In the genomic region with DNA sequence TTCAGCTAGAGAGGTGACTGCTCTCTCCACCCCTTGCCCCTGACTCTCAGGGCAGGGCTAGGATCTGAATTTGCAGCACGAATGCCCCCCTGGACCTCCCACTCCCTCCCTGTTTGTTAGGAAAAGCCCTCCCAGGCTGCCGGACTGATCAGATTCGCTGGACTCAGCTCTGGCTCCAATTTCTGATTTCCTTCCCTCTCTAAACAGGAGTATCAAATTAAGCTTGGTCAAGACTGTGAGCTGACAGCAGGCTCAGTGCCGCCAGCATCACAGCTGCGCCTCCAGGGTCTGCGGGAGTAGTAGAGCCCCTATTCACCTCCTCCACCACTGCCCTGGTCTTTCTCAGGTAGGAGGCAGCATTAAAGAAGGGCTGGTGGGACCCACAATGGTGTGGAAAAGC, we compare ENCODE assay signal across 25 mouse cellular contexts.
A peak's percentile ranks its signal among the peaks of the same experiment; 100 is the strongest.
DNase-seq lines count a peak whose midpoint lies in the region; ATAC-seq and TF ChIP-seq lines count a peak whose summit lies in the region.
"Had no signal": no experiment of that assay in that cellular context is flagged by ENCODE, and none has a peak within 500 bp of the region (broad histone marks: within the 10 kb centered on the region; RNA-seq: fewer than 3 reads in every experiment).

No protein-coding gene starts in this region.

- no peak overlapping the region for H3K4me3 ChIP-seq in kidney, embryonic 16.5 days (ENCODE audit: low read length)
- H3K4me3 ChIP-seq in olfactory bulb, adult 2 months (ENCODE audit: insufficient read depth, low read depth, low read length) = no peak overlapping the region
- no peak overlapping the region for H3K4me3 ChIP-seq in midbrain, embryonic 13.5 days (replicated peaks)
- H3K4me3 ChIP-seq: embryonic facial prominence, embryonic 15.5 days; heart, adult 2 months; heart, embryonic 13.5 days; hindbrain, embryonic 13.5 days; limb, embryonic 15.5 days; midbrain, embryonic 12.5 days had no signal

- H3K27me3 ChIP-seq in kidney, embryonic 16.5 days (ENCODE audit: insufficient read depth, low read length) = no peaks in the 10 kb centered on the region
- no peaks in the 10 kb centered on the region for H3K27me3 ChIP-seq in midbrain, embryonic 13.5 days
- H3K27me3 ChIP-seq: embryonic facial prominence, embryonic 15.5 days; limb, embryonic 15.5 days; midbrain, embryonic 12.5 days had no signal

- no peaks in the 10 kb centered on the region for H3K9me3 ChIP-seq in kidney, embryonic 16.5 days (ENCODE audit: low read length)
- H3K9me3 ChIP-seq in midbrain, embryonic 13.5 days = no peaks in the 10 kb centered on the region
- H3K9me3 ChIP-seq: embryonic facial prominence, embryonic 15.5 days; heart, embryonic 13.5 days; hindbrain, embryonic 13.5 days; limb, embryonic 15.5 days; midbrain, embryonic 12.5 days had no signal

- DNase-seq in gastrocnemius, adult 18-20 months (ENCODE audit: low spot score) = peak; percentile 39
- DNase-seq in gastrocnemius, postnatal 36 days = no peak
- no peak for DNase-seq in kidney, postnatal 14 days
- peak; percentile 20 for DNase-seq in forelimb bud, embryonic 11.5 days (ENCODE audit: low read depth, low spot score)
- no peak for DNase-seq in c-Kit-positive CD71-positive TER-119-positive erythroid progenitor cells, embryonic 14.5 days (ENCODE audit: low spot score)
- DNase-seq: adrenal gland, postnatal 14 days; cerebellum, adult 8-10 months; cerebellum, postnatal 36 days; forebrain, postnatal 0 days; heart, adult 2 months; kidney, adult 8-10 months; lung, embryonic 14.5 days; thymus, adult 18-20 months; thymus, postnatal 4 days had no signal

- H3K4me1 ChIP-seq in kidney, embryonic 16.5 days (ENCODE audit: insufficient read depth, low read length) = peaks cover 11% of the 10 kb centered on the region; the same call in 1 of the 2 replicates
- H3K4me1 ChIP-seq in olfactory bulb, adult 2 months (ENCODE audit: control insufficient read depth, insufficient read depth, low read length) = peaks cover 19% of the 10 kb centered on the region
- peaks cover 12% of the 10 kb centered on the region for H3K4me1 ChIP-seq in midbrain, embryonic 13.5 days (replicated peaks)
- H3K4me1 ChIP-seq: midbrain, embryonic 12.5 days had no signal

- H3K9ac ChIP-seq in kidney, embryonic 16.5 days (replicated peaks; ENCODE audit: low read length) = no peak overlapping the region
- H3K9ac ChIP-seq in midbrain, embryonic 13.5 days (replicated peaks) = no peak overlapping the region
- H3K9ac ChIP-seq: embryonic facial prominence, embryonic 15.5 days; forebrain, postnatal 0 days; heart, embryonic 13.5 days; hindbrain, embryonic 13.5 days; limb, embryonic 15.5 days; liver, embryonic 14.5 days; lung, embryonic 14.5 days; midbrain, embryonic 12.5 days had no signal

- no peak overlapping the region for H3K4me2 ChIP-seq in kidney, embryonic 16.5 days (replicated peaks; ENCODE audit: low read depth, low read length)
- H3K4me2 ChIP-seq in midbrain, embryonic 13.5 days (replicated peaks) = no peak overlapping the region
- H3K4me2 ChIP-seq: embryonic facial prominence, embryonic 15.5 days; heart, embryonic 13.5 days; hindbrain, embryonic 13.5 days; limb, embryonic 15.5 days; lung, embryonic 14.5 days; midbrain, embryonic 12.5 days had no signal

- H3K27ac ChIP-seq in kidney, embryonic 16.5 days (ENCODE audit: low read length) = no peak overlapping the region
- H3K27ac ChIP-seq in olfactory bulb, adult 2 months (ENCODE audit: insufficient read depth, low read depth, low read length) = no peak overlapping the region
- no peak overlapping the region for H3K27ac ChIP-seq in midbrain, embryonic 13.5 days
- H3K27ac ChIP-seq: embryonic facial prominence, embryonic 15.5 days; heart, adult 2 months; heart, embryonic 13.5 days; hindbrain, embryonic 13.5 days; limb, embryonic 15.5 days; liver, embryonic 14.5 days; midbrain, embryonic 12.5 days had no signal

- H3K36me3 ChIP-seq in kidney, embryonic 16.5 days (ENCODE audit: insufficient read depth, low read length) = no peaks in the 10 kb centered on the region
- H3K36me3 ChIP-seq in midbrain, embryonic 13.5 days = no peaks in the 10 kb centered on the region
- H3K36me3 ChIP-seq: embryonic facial prominence, embryonic 15.5 days; heart, embryonic 13.5 days; hindbrain, embryonic 13.5 days; midbrain, embryonic 12.5 days had no signal

- TF ChIP-seq CTCF in olfactory bulb, adult 2 months (IDR thresholded peaks at IDR 0.05; ENCODE audit: insufficient read depth, low read depth, low read length) = peak; percentile 4; the same call in 1 of the 2 replicates

- ATAC-seq in kidney, embryonic 16.5 days (ENCODE audit: low FRiP score, low TSS enrichment) = peak; percentile 33; the same call in 1 of the 2 replicates
- no peak for ATAC-seq in midbrain, embryonic 13.5 days
- ATAC-seq: CD4-positive, CD25-positive, alpha-beta regulatory T cell, adult 4 months; forebrain, postnatal 0 days; inflammation-experienced regulatory T-cells, adult 6 months had no signal

- TF ChIP-seq POLR2A in olfactory bulb, adult 2 months (IDR thresholded peaks at IDR 0.05; ENCODE audit: insufficient read depth, low read depth, low read length) = no peak

- WGBS in kidney, embryonic 16.5 days = 20% methylated on average over 6 of the region's 6 CpGs
- WGBS in olfactory bulb, adult 2 months = 74% methylated on average over 6 of the region's 6 CpGs
- WGBS in midbrain, embryonic 13.5 days = 47% methylated on average over 6 of the region's 6 CpGs

- intact Hi-C loops in gastrocnemius, postnatal 36 days (cut with DNase I) = loop anchor here (5.0 kb wide), 1 partner anchor 42 kb away; no protein-coding TSS in a partner anchor

Comparison
In these comparisons a context has a peak if more than half of its experiments do, and no peak if none do; other contexts are left out.
1. DNase-seq: peak in gastrocnemius, adult 18-20 months (single experiment) and forelimb bud, embryonic 11.5 days (single experiment); none in gastrocnemius, postnatal 36 days (0 of 2), kidney, postnatal 14 days (single experiment) and c-Kit-positive CD71-positive TER-119-positive erythroid progenitor cells, embryonic 14.5 days (single experiment).